Mouse (Mus musculus) C2C12 (cell line): ENCODE results near the gene Dlg5.

ENCODE experiments used
- CEBPB ChIP-seq: IDR thresholded peaks from one replicate; pipeline ENCODE4 v1.6.1; 2011; ENCODE audit warnings: low read depth, mild to moderate bottlenecking, control low read depth, moderate library complexity
- CTCF ChIP-seq: IDR thresholded peaks from one replicate; pipeline ENCODE4 v1.5.1; 2011; ENCODE audit not compliant: control insufficient read depth, insufficient read depth, insufficient read length
- MAX ChIP-seq: IDR thresholded peaks from one replicate; pipeline ENCODE4 v1.6.1; 2011; ENCODE audit warnings: mild to moderate bottlenecking, control low read depth
- USF1 ChIP-seq: IDR thresholded peaks from one replicate; pipeline ENCODE4 v1.6.1; 2011; ENCODE audit warnings: low read depth, mild to moderate bottlenecking, control low read depth, moderate library complexity

DNA sequence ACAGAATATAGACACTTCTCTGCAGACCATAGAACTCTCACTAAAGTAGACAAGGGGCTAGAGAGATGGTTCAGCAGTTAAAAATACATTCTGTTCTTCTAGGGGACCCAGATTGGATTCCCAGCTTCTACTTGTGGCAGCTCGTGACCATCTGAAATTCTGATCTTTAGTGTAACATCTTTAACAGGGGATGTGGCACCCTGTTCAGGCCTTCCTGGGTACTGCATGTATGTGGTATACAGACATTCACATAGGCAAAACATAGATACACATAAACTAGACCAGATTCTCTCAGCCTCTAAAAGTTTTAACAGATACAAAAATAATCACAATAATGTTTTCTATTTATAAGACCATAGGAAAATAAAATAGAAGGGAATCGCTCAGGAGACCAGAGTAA, 120.7 kb downstream of the Dlg5 start:
- TF ChIP-seq CTCF (no peak), USF1 (no peak), CEBPB (no peak), MAX (no peak)
